Mouse (Mus musculus) left cerebral cortex, postnatal 4 days (tissue): ENCODE data around the gene Pnpt1. TPM values are rescaled to one million over a fixed set of nuclear protein-coding genes. Genes with fewer than 3 reads are reported as not detected.

Experiments used
- total RNA-seq, 2 experiments: library from RNA; stranded (reverse); gene quantifications; 2 replicates each; pipeline ENCODE4 v1.2.3; 2021

Gene Pnpt1
- total RNA-seq, 2 experiments from 2014 or later = 22.1 to 26.1 TPM

Other genes starting within 250 kb of the Pnpt1 start
- gene Ppp4r3b, start 42.1 kb downstream of the Pnpt1 start, total RNA-seq = 10 to 100 TPM; 53.8 to 56.7 TPM
- 100 to 1,000 TPM; 105 to 113 TPM for gene Cfap36, start 116.7 kb downstream of the Pnpt1 start, total RNA-seq
- 100 to 1,000 TPM; 128 to 132 TPM for gene Ccdc88a, start 242.9 kb downstream of the Pnpt1 start, total RNA-seq